Mouse (Mus musculus) splenic B cell, adult 2 months (primary cell): ENCODE results near the gene Try10.
"Not testable (repeated sequence)": the region's sequence is repeated elsewhere in the genome, so short reads cannot be mapped to it uniquely, and the experiment has no call there.

Source experiments
- DNase-seq: peaks from one replicate; pipeline ENCODE4 v3.0.0-alpha.2; 2011; ENCODE audit warnings: low read depth, low spot score
- H3K27me3 ChIP-seq: 2 replicates; pipeline ENCODE4 v1.6.1; 2012; ENCODE audit warnings: mild to moderate bottlenecking, low read length, moderate library complexity, mixed read lengths; ENCODE audit not compliant: control insufficient read depth, poor library complexity, insufficient read depth, severe bottlenecking
- H3K36me3 ChIP-seq: 2 replicates; pipeline ENCODE4 v1.6.1; 2012; ENCODE audit warnings: mild to moderate bottlenecking, low read length, moderate library complexity, mixed read lengths; ENCODE audit not compliant: control insufficient read depth, poor library complexity, insufficient read depth, severe bottlenecking

Try10 gene

DNA sequence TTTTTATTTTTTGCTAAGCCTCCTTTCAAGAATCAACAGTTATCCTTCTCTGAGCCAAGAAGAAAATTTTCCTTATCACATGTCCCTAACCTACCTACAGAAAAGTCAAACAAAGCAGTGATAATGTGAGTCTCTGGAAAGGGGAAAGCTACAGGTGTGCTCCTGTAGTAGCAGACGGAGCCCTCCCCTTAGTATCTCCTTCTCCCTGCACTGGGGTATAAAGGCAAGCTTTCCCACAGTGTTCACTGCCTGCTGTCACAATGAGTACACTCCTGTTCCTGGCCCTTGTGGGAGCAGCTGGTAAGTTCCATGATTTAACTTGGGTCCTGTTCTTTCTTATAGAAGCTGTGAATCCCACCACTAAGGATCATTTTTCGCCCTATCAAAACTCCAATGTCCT lies at the start of gene Try10:
Gene Try10 (plus strand): TSS at position 174 of the 400 bp plus-strand sequence.
- Histone ChIP-seq H3K27me3 (no peaks in the 10 kb centered on the region), H3K36me3 (no peaks in the 10 kb centered on the region)
- DNase-seq, result no peak

DNA sequence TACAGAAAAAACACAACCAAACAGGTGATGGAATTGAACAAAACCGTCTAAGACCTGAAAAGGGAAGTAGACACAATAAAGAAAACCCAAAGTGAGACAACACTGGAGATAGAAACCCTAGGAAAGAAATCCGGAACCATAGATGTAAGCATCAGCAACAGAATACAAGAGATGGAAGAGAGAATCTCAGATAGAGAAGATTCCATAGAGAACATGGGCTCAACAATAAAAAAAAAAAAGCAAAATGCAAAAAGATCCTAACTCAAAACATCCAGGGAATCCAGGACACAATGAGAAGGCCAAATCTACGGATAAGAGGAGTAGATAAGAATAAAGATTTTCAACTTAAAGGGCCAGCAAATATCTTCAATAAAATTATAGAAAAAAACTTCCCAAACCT lies 37.2 kb upstream of the Try10 start, which contains the start of gene Try5:
Gene Try5 (minus strand): TSS at position 101 of the 400 bp plus-strand sequence.
- H3K27me3 ChIP-seq, H3K36me3 ChIP-seq, DNase-seq: not testable (repeated sequence)

DNA sequence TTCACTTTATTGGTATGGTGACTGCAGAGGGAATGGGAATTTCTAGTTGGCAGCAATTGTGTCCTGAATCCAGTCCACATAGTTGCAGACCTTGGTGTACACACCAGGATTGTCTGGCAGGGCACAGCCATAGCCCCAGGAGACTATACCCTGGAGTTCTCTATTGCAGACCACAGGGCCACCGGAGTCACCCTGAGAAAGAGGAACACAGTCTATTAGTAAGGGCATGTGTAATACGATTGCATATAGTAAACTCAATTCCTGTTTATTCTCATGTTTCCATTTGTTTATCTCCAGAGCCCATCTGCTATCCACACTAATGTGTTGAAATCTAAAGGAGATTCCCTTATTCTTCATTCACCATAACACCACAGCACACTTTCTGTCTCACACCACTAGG lies 19.9 kb downstream of the Try10 start:
- H3K36me3 ChIP-seq, H3K27me3 ChIP-seq, DNase-seq: not testable (repeated sequence)

DNA sequence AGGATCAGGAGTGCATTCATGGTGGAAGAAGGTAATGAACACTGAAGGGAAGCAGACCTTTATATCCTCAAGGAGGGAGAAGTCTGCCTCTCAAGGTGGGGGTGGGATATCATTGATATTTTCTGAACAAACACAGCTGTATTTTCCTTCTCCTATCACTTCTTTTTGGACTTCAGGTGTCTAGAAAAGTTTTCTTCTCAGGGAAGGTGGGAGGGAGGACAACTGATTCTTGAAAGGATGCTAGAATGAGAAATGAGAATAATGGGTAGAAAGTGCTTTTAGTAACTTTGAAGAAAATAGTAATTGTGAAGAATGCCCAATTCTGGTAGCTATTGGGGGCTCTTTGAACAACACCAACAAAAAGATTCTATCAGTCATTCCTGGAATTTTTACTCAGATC lies 23.7 kb downstream of the Try10 start, which contains the start of gene Prss3:
Gene Prss3 (minus strand): TSS at position 101 of the 400 bp plus-strand sequence.
- H3K36me3 ChIP-seq, H3K27me3 ChIP-seq, DNase-seq: not testable (repeated sequence)

- no peaks in the 10 kb centered on the region for H3K36me3 ChIP-seq
- H3K27me3 ChIP-seq, result no peaks in the 10 kb centered on the region
- no peak for DNase-seq
Measured at GRCm38 (mm10) chr6:41386781-41387180, 32.9 kb downstream of the Try10 start.

DNA sequence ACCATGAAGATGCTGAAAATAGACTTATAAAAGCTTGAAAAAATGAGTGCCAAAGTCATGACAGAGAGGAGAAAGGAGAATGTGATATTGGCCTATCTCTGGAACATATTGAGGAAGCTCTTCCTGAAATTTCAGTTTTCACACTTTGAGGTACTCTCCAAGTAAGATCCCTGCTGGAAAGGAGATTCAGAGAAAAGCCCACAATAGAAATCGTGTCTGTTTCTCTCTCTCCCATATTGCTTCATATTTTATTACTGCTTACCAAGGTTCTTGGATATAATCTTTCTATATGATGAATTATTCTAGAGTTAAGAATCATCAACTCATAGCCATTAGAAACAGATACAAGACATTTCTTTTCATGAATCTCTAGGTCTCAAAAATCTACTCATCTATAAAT lies 37.7 kb downstream of the Try10 start:
- not testable (repeated sequence) for H3K27me3 ChIP-seq, H3K36me3 ChIP-seq, DNase-seq

- DNase-seq, H3K27me3 ChIP-seq, H3K36me3 ChIP-seq: not testable (repeated sequence)
Measured at GRCm38 (mm10) chr6:41392056-41392455, 38.2 kb downstream of the Try10 start, which contains the start of gene Gm5771. Gene Gm5771, plus strand, starts transcription at chr6:41392356.
